Comparison of ENCODE assay signal across 16 mouse cellular contexts in the genomic region with DNA sequence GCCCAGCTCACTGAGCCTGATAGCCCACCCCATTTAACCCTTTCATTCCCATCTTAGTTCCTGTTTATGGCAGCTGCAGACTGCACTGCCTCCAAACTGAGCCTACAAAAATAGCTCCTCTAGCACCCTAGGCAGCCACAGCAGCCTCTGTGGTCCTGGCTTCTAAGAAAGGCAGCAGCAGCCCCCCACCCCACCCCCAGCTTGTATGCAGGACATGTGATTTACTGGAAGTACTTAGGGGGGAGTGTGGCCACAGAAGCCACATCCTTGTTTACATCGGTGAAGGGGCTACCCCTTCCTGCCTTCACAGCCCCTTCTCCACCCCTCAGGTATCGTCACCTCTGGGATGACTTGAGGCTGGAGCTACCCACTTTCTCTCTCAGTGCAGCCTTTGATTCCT. TPM values are rescaled to one million over a fixed set of nuclear protein-coding genes. Genes with fewer than 3 reads are reported as not detected.
DNase-seq lines count a peak whose midpoint lies in the region; TF ChIP-seq lines count a peak whose summit lies in the region.
"Had no signal": no experiment of that assay in that cellular context is flagged by ENCODE, and none has a peak within 500 bp of the region (broad histone marks: within the 10 kb centered on the region; RNA-seq: fewer than 3 reads in every experiment).

No protein-coding gene starts in this region.

- no peaks in the 10 kb centered on the region for H3K27me3 ChIP-seq in megakaryocyte, embryonic 14.5 days (replicated peaks)
- H3K27me3 ChIP-seq: embryonic facial prominence, embryonic 15.5 days; heart, embryonic 15.5 days; limb, embryonic 15.5 days; neural tube, embryonic 13.5 days had no signal

- TF ChIP-seq POLR2A in bone marrow, adult 2 months (IDR thresholded peaks at IDR 0.05; ENCODE audit: borderline replicate concordance, control insufficient read depth, low read depth, low read length), result no peak

- intact Hi-C loops in left cerebral cortex, postnatal 14 days (cut with DNase I), result no loop called here

- WGBS in bone marrow, adult 2 months, result 40% methylated on average over 2 of the region's 2 CpGs

- peaks cover 1% of the 10 kb centered on the region; the same call in 1 of the 2 replicates for H3K4me1 ChIP-seq in bone marrow, adult 2 months (ENCODE audit: control insufficient read depth, insufficient read depth, low read length)
- peaks cover 78% of the 10 kb centered on the region for H3K4me1 ChIP-seq in megakaryocyte, embryonic 14.5 days
- H3K4me1 ChIP-seq: embryonic facial prominence, embryonic 15.5 days; heart, embryonic 15.5 days; limb, embryonic 15.5 days; neural tube, embryonic 13.5 days had no signal

- no peak overlapping the region for H3K4me3 ChIP-seq in bone marrow, adult 2 months (replicated peaks; ENCODE audit: control insufficient read depth, low read depth, low read length)
- H3K4me3 ChIP-seq in megakaryocyte, embryonic 14.5 days (replicated peaks), result peak overlapping the region; percentile 69
- H3K4me3 ChIP-seq: embryonic facial prominence, embryonic 15.5 days; heart, embryonic 15.5 days; limb, embryonic 15.5 days; neural tube, embryonic 13.5 days had no signal

- peaks cover 47% of the 10 kb centered on the region for H3K36me3 ChIP-seq in megakaryocyte, embryonic 14.5 days (replicated peaks; ENCODE audit: low read length)
- H3K36me3 ChIP-seq: embryonic facial prominence, embryonic 15.5 days had no signal

- no peaks in the 10 kb centered on the region for H3K9me3 ChIP-seq in megakaryocyte, embryonic 14.5 days
- H3K9me3 ChIP-seq: embryonic facial prominence, embryonic 15.5 days; heart, embryonic 15.5 days; limb, embryonic 15.5 days; neural tube, embryonic 13.5 days had no signal

- TF ChIP-seq CTCF in bone marrow, adult 2 months (IDR thresholded peaks at IDR 0.05; ENCODE audit: control insufficient read depth, insufficient read depth, low read length), result no peak

- peak overlapping the region; percentile 51 for H3K27ac ChIP-seq in bone marrow, adult 2 months (ENCODE audit: control insufficient read depth, insufficient read depth, low read depth, low read length, poor library complexity)
- H3K27ac ChIP-seq: embryonic facial prominence, embryonic 15.5 days; heart, embryonic 15.5 days; limb, embryonic 15.5 days; neural tube, embryonic 13.5 days had no signal

- DNase-seq in thymus, postnatal 25 days, result peak; percentile 23
- DNase-seq in thymus, postnatal 10 days (ENCODE audit: low spot score in 2 of 2), result no peak
- DNase-seq in left cerebral cortex, postnatal 14 days (ENCODE audit: low spot score in 2 of 2), result no peak
- DNase-seq in right cerebral cortex, postnatal 4 days, result no peak
- no peak for DNase-seq in cerebellum, postnatal 10 days
- DNase-seq: cerebellum, adult 2 months; heart, adult 18-20 months; kidney, postnatal 10 days; layer of hippocampus, adult 9-11 months; lung, adult 2 months had no signal

RNA-seq across cellular contexts. Expression of a gene that starts 12.7 kb away (rescaled TPM):
- 20.0 and 26.2 TPM in 2 replicates for polyA plus RNA-seq in bone marrow, adult 2 months (2011; ENCODE audit: insufficient read depth, insufficient read length, low replicate concordance, missing spikeins)
- polyA plus RNA-seq in megakaryocyte, embryonic 14.5 days (2012; ENCODE audit: insufficient read depth, low replicate concordance), result 177 and 348 TPM in 2 replicates
- 10 to 100 TPM; 53.9 to 56.1 TPM for total RNA-seq in left cerebral cortex, postnatal 14 days (2021)

RNA-seq across cellular contexts. Expression of a gene that starts 18.5 kb away (rescaled TPM):
- 21.0 and 37.1 TPM in 2 replicates for polyA plus RNA-seq in bone marrow, adult 2 months (2011; ENCODE audit: insufficient read depth, insufficient read length, low replicate concordance, missing spikeins)
- 99.5 and 147 TPM in 2 replicates for polyA plus RNA-seq in megakaryocyte, embryonic 14.5 days (2012; ENCODE audit: insufficient read depth, low replicate concordance)
- 10 to 100 TPM; 46.3 to 56.3 TPM for total RNA-seq in left cerebral cortex, postnatal 14 days (2021)

RNA-seq across cellular contexts. Expression of a gene that starts 24.2 kb away (rescaled TPM):
- 124 and 222 TPM in 2 replicates for polyA plus RNA-seq in bone marrow, adult 2 months (2011; ENCODE audit: insufficient read depth, insufficient read length, low replicate concordance, missing spikeins)
- 89.2 and 180 TPM in 2 replicates for polyA plus RNA-seq in megakaryocyte, embryonic 14.5 days (2012; ENCODE audit: insufficient read depth, low replicate concordance)
- 10 to 100 TPM; 61.1 to 68.2 TPM for total RNA-seq in left cerebral cortex, postnatal 14 days (2021)

RNA-seq across cellular contexts. Expression of a gene that starts 33.7 kb away (rescaled TPM):
- polyA plus RNA-seq in bone marrow, adult 2 months (2011; ENCODE audit: insufficient read depth, insufficient read length, low replicate concordance, missing spikeins), result 40.9 and 45.1 TPM in 2 replicates
- polyA plus RNA-seq in megakaryocyte, embryonic 14.5 days (2012; ENCODE audit: insufficient read depth, low replicate concordance), result 135 and 223 TPM in 2 replicates
- 10 to 100 TPM; 79.9 to 80.4 TPM for total RNA-seq in left cerebral cortex, postnatal 14 days (2021)

RNA-seq across cellular contexts. Expression of a gene that starts 33.8 kb away (rescaled TPM):
- 9.2 and 17.8 TPM in 2 replicates for polyA plus RNA-seq in bone marrow, adult 2 months (2011; ENCODE audit: insufficient read depth, insufficient read length, low replicate concordance, missing spikeins)
- 139 and 161 TPM in 2 replicates for polyA plus RNA-seq in megakaryocyte, embryonic 14.5 days (2012; ENCODE audit: insufficient read depth, low replicate concordance)
- 10 to 100 TPM; 25.8 to 28.6 TPM for total RNA-seq in left cerebral cortex, postnatal 14 days (2021)
